Mouse (Mus musculus) spleen, adult 18-20 months (tissue): Measurements from ENCODE around the gene Rarg.
A peak's percentile ranks its signal among the peaks of the same experiment; 100 is the strongest.

Source experiments
- DNase-seq, 2 experiments: peaks; one replicate each; pipeline ENCODE4 v3.0.0; 2022; ENCODE audit warnings: mixed read lengths in 2 of 2

Rarg gene

GRCm38 (mm10) chr15:102203835-102204381, 53.4 kb downstream of the Rarg start:
- DNase-seq: peak; percentile 59 to 68

DNA sequence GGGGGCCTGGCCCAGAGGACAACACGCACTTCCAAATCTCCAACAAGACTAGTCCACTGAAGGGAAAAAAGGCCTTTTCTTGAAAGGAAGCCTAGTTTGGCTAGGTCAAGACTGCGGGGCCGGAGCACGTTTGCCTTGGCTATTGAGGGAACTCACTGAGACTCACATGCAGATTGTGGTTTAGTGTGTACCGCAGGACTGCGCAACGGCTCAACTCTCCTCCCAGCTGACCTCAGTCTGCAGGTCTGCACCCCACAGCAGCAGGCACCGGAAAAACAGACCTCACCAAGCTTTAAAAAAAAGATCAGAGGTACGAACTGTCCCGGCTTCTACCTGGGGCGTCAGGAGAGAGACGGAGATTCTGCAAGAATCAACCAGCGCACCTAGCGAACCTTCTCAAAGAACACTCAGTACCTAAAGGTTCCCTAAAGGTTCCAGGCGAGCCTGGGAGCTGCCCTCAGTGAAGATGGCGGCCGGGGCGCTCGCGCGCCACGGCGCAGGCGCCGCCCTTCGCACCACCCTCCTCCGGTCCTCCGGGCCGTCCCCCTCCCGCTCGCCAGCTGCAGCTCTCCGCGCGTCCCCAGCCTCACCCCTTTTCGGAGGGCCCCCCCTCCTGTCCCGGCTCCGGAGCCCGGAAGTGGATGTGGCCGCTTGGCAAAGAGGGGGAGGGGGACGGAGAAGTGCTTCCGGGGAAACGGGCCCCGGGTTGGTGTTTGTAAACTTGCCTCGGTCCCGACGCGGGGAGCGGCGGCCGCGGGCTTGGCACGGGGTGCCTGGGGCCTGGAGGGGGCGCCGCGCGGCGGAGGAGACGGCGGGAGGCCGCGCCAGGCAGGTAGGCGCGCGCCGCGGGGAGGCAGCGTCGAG, 54.1 kb downstream of the Rarg start, which contains the start of gene Zfp740:
Gene Zfp740 (plus strand): TSS at position 279 of the 864 bp plus-strand sequence.
- DNase-seq: peak; percentile 91 to 95

DNA sequence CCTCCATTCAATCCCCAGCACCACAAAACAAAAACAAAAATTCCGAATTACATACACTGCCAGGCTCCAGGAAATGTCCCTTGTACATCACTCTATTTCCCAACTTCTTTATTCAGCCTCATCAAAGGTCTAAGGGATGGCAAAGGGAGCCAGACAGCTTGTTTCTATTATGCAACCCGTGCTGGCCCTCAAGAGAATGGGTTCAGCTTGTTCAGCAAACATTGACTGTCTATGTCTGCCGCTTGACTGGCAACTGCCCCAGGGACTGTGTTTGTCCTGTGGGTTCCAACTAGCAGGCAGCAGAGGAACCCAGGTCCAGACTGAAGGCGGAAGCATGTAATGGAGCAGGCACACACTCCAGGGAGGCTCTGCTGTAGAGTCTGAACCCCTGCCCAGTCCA, 58.5 kb downstream of the Rarg start:
- no peak for DNase-seq

DNA sequence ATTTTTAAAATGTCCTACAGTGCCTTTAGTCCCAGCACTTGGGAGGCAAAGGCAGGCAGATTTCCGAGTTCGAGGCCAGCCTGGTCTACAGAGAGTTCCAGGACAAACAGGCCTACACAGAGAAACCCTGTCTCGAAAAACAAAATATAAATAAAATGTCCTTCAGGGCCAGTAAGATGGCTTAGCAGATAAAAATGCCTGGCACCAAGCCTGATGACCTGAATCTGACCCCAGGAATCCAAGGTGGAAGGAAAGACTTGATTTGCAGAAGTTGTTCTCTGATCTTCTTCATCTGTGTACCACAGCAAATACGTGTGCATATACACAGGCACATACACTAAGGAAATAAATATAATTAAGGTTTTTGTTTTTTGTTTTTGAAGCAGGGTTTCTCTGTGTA, 61.9 kb downstream of the Rarg start:
- no peak for DNase-seq

DNA sequence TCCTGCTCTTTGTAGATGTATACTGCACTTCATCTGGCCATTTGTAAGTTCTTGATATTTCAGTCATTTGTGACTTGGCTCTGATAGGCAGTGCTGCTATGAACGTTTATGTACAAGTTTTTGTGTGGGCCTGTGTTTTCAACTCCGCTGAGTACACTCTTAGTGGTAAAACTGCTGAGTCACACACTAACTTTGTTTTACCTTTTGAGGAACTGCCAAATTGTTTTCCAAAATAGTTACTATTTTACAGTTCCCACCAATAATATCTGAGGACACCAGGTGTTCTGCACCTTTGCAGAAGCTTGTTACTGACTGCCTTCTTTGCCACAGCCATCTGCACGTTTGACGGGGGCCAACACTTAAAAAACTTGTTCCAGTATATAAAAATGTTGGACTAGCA, 62.9 kb downstream of the Rarg start:
- no peak for DNase-seq

DNA sequence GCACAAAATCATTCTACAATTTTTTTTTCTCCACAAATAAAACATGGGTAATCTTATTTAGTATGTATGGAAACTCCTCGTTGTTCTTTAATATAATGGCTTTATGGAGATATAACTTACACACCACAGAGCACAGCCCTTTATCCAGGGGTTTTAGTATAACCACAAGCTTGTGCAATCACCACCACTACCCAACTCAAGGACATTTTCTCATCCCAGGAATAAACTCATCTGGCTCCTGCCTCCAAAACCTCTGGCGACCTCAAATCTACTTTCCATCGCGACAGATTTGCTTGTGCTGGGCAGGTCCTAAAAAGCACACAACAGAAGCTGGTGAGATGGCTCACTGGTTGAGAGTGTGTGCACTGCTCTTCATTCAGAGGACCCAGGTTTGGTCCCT, 63.7 kb downstream of the Rarg start:
- no peak for DNase-seq

DNA sequence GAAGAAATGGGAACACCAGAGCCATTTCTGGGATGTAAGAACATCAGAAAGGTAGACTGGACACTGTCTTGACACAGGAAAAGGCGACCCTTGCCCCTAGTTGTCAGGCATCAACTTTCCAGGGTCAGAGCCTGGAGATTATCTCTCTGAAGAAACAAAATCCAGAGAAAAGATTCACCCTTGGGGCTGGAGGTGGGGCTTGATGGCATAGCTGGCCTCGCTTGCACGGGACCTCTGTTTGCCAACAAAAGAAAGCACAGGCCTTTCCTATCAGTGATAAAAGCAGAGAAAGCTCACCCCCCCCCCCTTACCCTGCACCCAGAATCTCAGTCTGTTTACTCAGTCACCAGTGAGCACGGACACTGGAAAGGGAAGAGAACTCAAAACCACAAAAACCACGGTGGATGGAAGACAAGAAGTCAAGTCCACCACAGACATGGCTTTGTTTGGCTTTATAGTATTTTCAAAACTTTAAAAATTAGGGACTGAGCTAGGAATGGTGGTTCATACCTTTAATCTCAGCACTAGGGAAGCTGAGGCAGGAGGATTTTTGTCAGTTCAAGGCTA, 64.4 kb downstream of the Rarg start:
- DNase-seq: no peak

DNA sequence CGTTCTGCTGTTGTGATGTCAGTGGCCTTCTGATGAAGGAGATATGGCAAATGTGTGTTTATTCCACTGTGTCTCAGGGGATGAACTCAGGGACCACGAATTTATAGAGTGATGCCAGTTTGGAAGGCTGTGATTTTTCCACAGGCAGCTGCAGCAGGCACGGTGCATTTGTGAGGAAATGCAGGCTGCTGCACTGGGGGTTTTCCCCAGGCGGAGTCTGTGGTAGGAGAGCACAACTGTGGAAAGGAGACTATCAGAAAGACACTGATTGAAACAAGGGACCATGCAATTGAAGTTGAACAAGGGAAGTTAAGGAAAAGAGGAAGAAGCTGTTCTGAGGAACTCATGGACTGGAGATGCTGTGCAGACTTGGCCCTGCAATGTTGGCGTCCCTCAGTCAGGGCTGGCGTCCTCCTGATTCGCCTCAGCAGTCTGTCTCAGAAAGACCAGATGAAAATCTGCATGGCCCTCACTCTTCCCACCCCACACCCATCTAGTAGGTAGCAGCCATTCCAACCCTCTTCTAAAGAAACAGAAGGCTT, 65.0 kb downstream of the Rarg start:
- no peak for DNase-seq

DNA sequence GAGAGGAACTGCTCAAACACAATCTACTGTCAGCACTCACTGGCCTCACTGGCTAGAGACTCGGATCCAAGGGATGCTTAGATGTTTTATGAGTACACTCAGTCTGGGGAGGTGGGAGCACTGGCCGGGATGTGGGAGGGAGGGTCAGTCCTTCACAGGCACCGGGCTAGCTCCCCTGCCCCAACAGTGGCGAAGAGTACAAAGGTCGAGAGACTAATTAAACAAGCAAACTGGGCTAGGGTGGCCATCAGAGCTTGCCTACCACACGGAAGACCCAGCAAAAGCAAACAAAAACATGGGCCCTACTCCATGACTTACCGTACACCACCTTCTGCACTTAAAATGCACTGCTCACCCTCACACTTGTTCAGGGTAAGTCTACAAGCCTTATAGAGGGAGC, 65.6 kb downstream of the Rarg start:
- DNase-seq: no peak

DNA sequence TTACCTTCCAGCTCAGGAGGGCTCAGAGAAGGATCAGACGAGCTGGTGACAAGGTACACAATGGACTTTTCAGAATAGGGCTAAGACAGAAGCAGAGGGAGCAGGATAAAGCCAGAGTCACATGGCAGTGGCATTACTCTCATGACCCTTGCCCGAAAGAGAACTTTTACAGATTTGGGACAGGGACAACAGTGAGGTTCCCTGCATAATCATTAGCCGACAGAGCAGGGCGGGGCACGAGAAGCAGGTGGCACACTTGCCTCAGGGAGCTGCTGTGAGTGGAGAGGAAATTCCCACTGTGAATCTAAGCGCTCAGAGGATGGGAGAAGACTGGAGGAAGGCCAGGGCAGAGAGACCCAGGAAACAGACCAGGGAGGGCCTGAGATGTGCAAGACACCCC, 68.4 kb downstream of the Rarg start:
- no peak for DNase-seq

- DNase-seq: no peak
Observed at GRCm38 (mm10) chr15:102188096-102188495, 69.2 kb downstream of the Rarg start.

DNA sequence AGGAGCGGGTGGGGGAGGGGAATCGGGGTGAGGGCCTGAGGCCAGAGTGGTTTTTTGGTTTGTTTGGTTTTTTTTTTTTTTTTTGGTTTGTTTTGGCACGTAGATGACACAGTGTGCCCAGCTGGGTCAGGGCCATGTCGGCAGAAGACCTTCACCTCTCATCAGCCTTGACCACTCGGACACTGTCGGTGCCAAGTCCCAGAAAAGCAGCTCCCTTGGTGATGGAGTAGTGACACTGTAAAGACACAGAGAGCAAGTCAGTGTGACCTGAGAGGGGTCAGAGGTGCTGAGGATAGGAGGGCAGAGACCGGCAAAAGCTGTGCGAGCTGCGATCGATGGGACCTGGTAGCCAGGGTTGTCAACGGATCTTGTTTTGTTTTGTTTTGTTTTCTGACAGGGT, 71.1 kb downstream of the Rarg start:
- DNase-seq: no peak
